Mouse (Mus musculus) CD4-positive naive resting alpha-beta T cell, adult 76 days (primary cell): Measurements from ENCODE around the gene Maz. TPM values are rescaled to one million over a fixed set of nuclear protein-coding genes. Genes with fewer than 3 reads are reported as not detected.

Experiments used
- total RNA-seq: library from RNA; stranded (reverse); gene quantifications from one replicate; pipeline ENCODE4 v1.2.4, GENCODE M21; 2023

Maz gene
- 197 TPM for total RNA-seq

GRCm38 (mm10) chr7:127026984-127027726, at the start of gene Maz:
Maz (minus strand) TSS chr7:127027037.

GRCm38 (mm10) chr7:127041851-127042672, 15.2 kb upstream of the Maz start, which contains the start of gene Kif22:
Kif22 (minus strand) TSS chr7:127042471.

GRCm38 (mm10) chr7:127020901-127021562, 5.8 kb downstream of the Maz start, which contains the start of the genes Gm42742 and Prrt2:
Gm42742 (minus strand) TSS chr7:127021097.
Prrt2 (minus strand) TSS chr7:127021211.

GRCm38 (mm10) chr7:127016971-127017949, 9.6 kb downstream of the Maz start, which contains the start of gene Pagr1a:
Pagr1a (minus strand) TSS chr7:127017352.

GRCm38 (mm10) chr7:127016481-127016485, 10.6 kb downstream of the Maz start, which contains the start of gene Pagr1b:
Pagr1b (minus strand) TSS chr7:127016484.

GRCm38 (mm10) chr7:127014320-127014719, 12.5 kb downstream of the Maz start, which contains the start of gene Mvp:
Mvp (minus strand) TSS chr7:127014621.

GRCm38 (mm10) chr7:126975950-126976866, 50.6 kb downstream of the Maz start, which contains the start of gene Cdiptos:
Cdiptos (minus strand) TSS chr7:126976098.

GRCm38 (mm10) chr7:126975893-126975949, 51.1 kb downstream of the Maz start, which contains the start of gene Cdipt:
Cdipt (plus strand) TSS chr7:126975914.

Other genes starting within 250 kb of the Maz start
- 8.0 TPM for gene Tbx6, start 245.6 kb downstream of the Maz start, total RNA-seq
- 239 TPM for gene Ppp4c, start 234.5 kb downstream of the Maz start, total RNA-seq
- gene Fam57b, start 229.4 kb downstream of the Maz start, total RNA-seq: not detected
- not detected for gene 4930451I11Rik, start 195.4 kb downstream of the Maz start, total RNA-seq
- gene Doc2a, start 179.6 kb downstream of the Maz start, total RNA-seq: not detected
- gene Hirip3, start 165.1 kb downstream of the Maz start, total RNA-seq: 24.4 TPM
- gene Ino80e, start 164.7 kb downstream of the Maz start, total RNA-seq: 60.5 TPM
- gene Taok2, start 142.3 kb downstream of the Maz start, total RNA-seq: 72.3 TPM
- 22.6 TPM for gene Tmem219, start 104.1 kb downstream of the Maz start, total RNA-seq
- 37.3 TPM for gene Kctd13, start 98.2 kb downstream of the Maz start, total RNA-seq
- gene Asphd1, start 77.5 kb downstream of the Maz start, total RNA-seq: not detected
- 6.1 TPM for gene Sez6l2, start 76.5 kb downstream of the Maz start, total RNA-seq
- gene Cdipt, start 51.1 kb downstream of the Maz start, total RNA-seq: 99.9 TPM
- 0.62 TPM for gene Cdiptos, start 50.9 kb downstream of the Maz start, total RNA-seq
- 25.5 TPM for gene Mvp, start 12.4 kb downstream of the Maz start, total RNA-seq
- gene Pagr1b, start 10.6 kb downstream of the Maz start, total RNA-seq: 5.4 TPM
- 26.5 TPM for gene Pagr1a, start 9.7 kb downstream of the Maz start, total RNA-seq
- gene Gm42742, start 5.9 kb downstream of the Maz start, total RNA-seq: 32.5 TPM
- gene Prrt2, start 5.8 kb downstream of the Maz start, total RNA-seq: 5.3 TPM
- gene Kif22, start 15.4 kb upstream of the Maz start, total RNA-seq: 3.0 TPM
- gene Zg16, start 60.3 kb upstream of the Maz start, total RNA-seq: not detected
- 36.6 TPM for gene AI467606, start 64.3 kb upstream of the Maz start, total RNA-seq
- gene Qprt, start 95.2 kb upstream of the Maz start, total RNA-seq: 44.2 TPM
- 334 TPM for gene Spn, start 110.8 kb upstream of the Maz start, total RNA-seq
- gene Cd2bp2, start 169.0 kb upstream of the Maz start, total RNA-seq: 71.0 TPM
- gene Tbc1d10b, start 181.4 kb upstream of the Maz start, total RNA-seq: 42.1 TPM
- 19.4 TPM for gene Mylpf, start 181.9 kb upstream of the Maz start, total RNA-seq
- 9.7 TPM for gene Zfp553, start 206.0 kb upstream of the Maz start, total RNA-seq
- gene Sept1, start 206.1 kb upstream of the Maz start, total RNA-seq: 620 TPM
- 16.4 TPM for gene Zfp771, start 217.2 kb upstream of the Maz start, total RNA-seq
- 8.0 TPM for gene Dctpp1, start 233.7 kb upstream of the Maz start, total RNA-seq
- 23.0 TPM for gene Sephs2, start 247.0 kb upstream of the Maz start, total RNA-seq